Mouse (Mus musculus): ENCODE results near the gene Klhl20. TPM values are rescaled to one million over a fixed set of nuclear protein-coding genes. Genes with fewer than 3 reads are reported as not detected.
A peak's percentile ranks its signal among the peaks of the same experiment; 100 is the strongest.
"Not testable (repeated sequence)": the region's sequence is repeated elsewhere in the genome, so short reads cannot be mapped to it uniquely, and the experiment has no call there.

Klhl20 gene
- 16.0 and 18.9 TPM in 2 replicates for polyA plus RNA-seq (2015; fragmentation: Nextera tagmentation; extraction: Ambion mirVana)

- Histone ChIP-seq H3K27ac (replicated peaks) (peak within 1 kb of the TSS; percentile 72), H3K27me3 (0 out of 2 replicates have a peak, but pooled peaks cover 3% of the 10 kb centered on the region), H3K4me1 (replicated peaks) (peaks cover 17% of the 10 kb centered on the region), H3K9me3 (no peaks in the 10 kb centered on the region), H3K9ac (peak within 1 kb of the TSS; percentile 90), H3K4me3 (peak within 1 kb of the TSS; percentile 91), H3K36me3 (no peaks in the 10 kb centered on the region), H3K4me2 (peak within 1 kb of the TSS; percentile 89)
- WGBS, result 3% methylated on average over 41 of the region's 41 CpGs
- ATAC-seq (ENCODE audit: low FRiP score, low read depth), result peak; percentile 97
These were observed at the start of gene Klhl20 for GRCm38 (mm10) chr1:161130726-161131664. Gene Klhl20, minus strand, starts transcription at chr1:161131511.

- H3K36me3 ChIP-seq, result no peaks in the 10 kb centered on the region
- no peak overlapping the region for H3K4me2 ChIP-seq
- H3K4me1 ChIP-seq (replicated peaks), result no peaks in the 10 kb centered on the region
- H3K9me3 ChIP-seq, result 0 out of 2 replicates have a peak, but pooled peaks cover 4% of the 10 kb centered on the region
- H3K27me3 ChIP-seq, result no peaks in the 10 kb centered on the region
- H3K4me3 ChIP-seq, result no peak overlapping the region
- no peak overlapping the region for H3K9ac ChIP-seq
- no peak for ATAC-seq (ENCODE audit: low FRiP score, low read depth)
- no peak overlapping the region for H3K27ac ChIP-seq (replicated peaks)
- WGBS, result 55% methylated on average over 8 of the region's 8 CpGs
These were observed 49.4 kb upstream of the Klhl20 start for GRCm38 (mm10) chr1:161180674-161181073.

GRCm38 (mm10) chr1:161170651-161171050 lies 39.3 kb upstream of the Klhl20 start:
- ATAC-seq (ENCODE audit: low FRiP score, low read depth), result peak; percentile 93
- under 1% methylated on average over 40 of the region's 40 CpGs for WGBS
- Histone ChIP-seq H3K9ac (peak overlapping the region; percentile 41), H3K27me3 (peaks cover 25% of the 10 kb centered on the region), H3K27ac (replicated peaks) (no peak overlapping the region), H3K4me2 (peak overlapping the region; percentile 78), H3K4me3 (peak overlapping the region; percentile 49), H3K9me3 (no peaks in the 10 kb centered on the region), H3K4me1 (replicated peaks) (peaks cover 5% of the 10 kb centered on the region; the same call in 1 of the 2 replicates), H3K36me3 (no peaks in the 10 kb centered on the region)

GRCm38 (mm10) chr1:161160266-161160665 lies 29.0 kb upstream of the Klhl20 start:
- no peak overlapping the region for H3K4me2 ChIP-seq
- ATAC-seq (ENCODE audit: low FRiP score, low read depth), result no peak
- no peaks in the 10 kb centered on the region for H3K4me1 ChIP-seq (replicated peaks)
- no peaks in the 10 kb centered on the region for H3K27me3 ChIP-seq
- H3K4me3 ChIP-seq, result no peak overlapping the region
- 68% methylated on average over 4 of the region's 4 CpGs for WGBS
- no peaks in the 10 kb centered on the region for H3K9me3 ChIP-seq
- 0 out of 2 replicates have a peak, but pooled peaks cover 3% of the 10 kb centered on the region for H3K36me3 ChIP-seq
- no peak overlapping the region for H3K27ac ChIP-seq (replicated peaks)
- no peak overlapping the region for H3K9ac ChIP-seq

GRCm38 (mm10) chr1:161159214-161159613 lies 27.9 kb upstream of the Klhl20 start, which contains the start of gene Tex50:
Gene Tex50, minus strand, starts transcription at chr1:161159314.
- Histone ChIP-seq H3K36me3 (0 out of 2 replicates have a peak, but pooled peaks cover 3% of the 10 kb centered on the region), H3K27me3 (no peaks in the 10 kb centered on the region), H3K9ac (no peak within 1 kb of the TSS), H3K4me1 (replicated peaks) (no peaks in the 10 kb centered on the region), H3K4me2 (no peak within 1 kb of the TSS), H3K27ac (replicated peaks) (no peak within 1 kb of the TSS), H3K9me3 (no peaks in the 10 kb centered on the region), H3K4me3 (no peak within 1 kb of the TSS)
- ATAC-seq (ENCODE audit: low FRiP score, low read depth), result no peak
- WGBS, result 90% methylated on average over 3 of the region's 3 CpGs

- H3K9ac ChIP-seq, result no peak overlapping the region
- WGBS, result 85% methylated on average over 10 of the region's 10 CpGs
- no peak overlapping the region for H3K27ac ChIP-seq (replicated peaks)
- no peaks in the 10 kb centered on the region for H3K27me3 ChIP-seq
- no peak overlapping the region for H3K4me2 ChIP-seq
- H3K36me3 ChIP-seq, result no peaks in the 10 kb centered on the region
- H3K4me3 ChIP-seq, result no peak overlapping the region
- no peaks in the 10 kb centered on the region for H3K9me3 ChIP-seq
- H3K4me1 ChIP-seq (replicated peaks), result no peaks in the 10 kb centered on the region
- ATAC-seq (ENCODE audit: low FRiP score, low read depth), result no peak
These were observed 25.2 kb upstream of the Klhl20 start for GRCm38 (mm10) chr1:161156546-161156945.

GRCm38 (mm10) chr1:161151098-161151497 lies 19.8 kb upstream of the Klhl20 start:
- H3K9ac ChIP-seq, result no peak overlapping the region
- H3K9me3 ChIP-seq, result no peaks in the 10 kb centered on the region
- H3K27ac ChIP-seq (replicated peaks), result no peak overlapping the region
- 71% methylated on average over 6 of the region's 6 CpGs for WGBS
- no peak overlapping the region for H3K4me2 ChIP-seq
- H3K4me1 ChIP-seq (replicated peaks), result no peaks in the 10 kb centered on the region
- no peak for ATAC-seq (ENCODE audit: low FRiP score, low read depth)
- H3K4me3 ChIP-seq, result no peak overlapping the region
- no peaks in the 10 kb centered on the region for H3K27me3 ChIP-seq
- no peaks in the 10 kb centered on the region for H3K36me3 ChIP-seq

GRCm38 (mm10) chr1:161147888-161148287 lies 16.6 kb upstream of the Klhl20 start:
- Histone ChIP-seq H3K27ac (replicated peaks) (no peak overlapping the region), H3K4me2 (no peak overlapping the region), H3K9me3 (no peaks in the 10 kb centered on the region), H3K4me3 (no peak overlapping the region), H3K27me3 (no peaks in the 10 kb centered on the region), H3K4me1 (replicated peaks) (peaks cover 4% of the 10 kb centered on the region; the same call in 1 of the 2 replicates), H3K36me3 (no peaks in the 10 kb centered on the region), H3K9ac (no peak overlapping the region)
- WGBS, result 79% methylated on average over 2 of the region's 2 CpGs
- ATAC-seq (ENCODE audit: low FRiP score, low read depth), result no peak

GRCm38 (mm10) chr1:161145611-161146010 lies 14.3 kb upstream of the Klhl20 start:
- not testable (repeated sequence) for H3K9me3 ChIP-seq; H3K9ac ChIP-seq; H3K27ac ChIP-seq (replicated peaks); H3K4me3 ChIP-seq; ATAC-seq (ENCODE audit: low FRiP score, low read depth); H3K27me3 ChIP-seq; H3K36me3 ChIP-seq; H3K4me2 ChIP-seq
- peaks cover 10% of the 10 kb centered on the region; the same call in 1 of the 2 replicates for H3K4me1 ChIP-seq (replicated peaks)
- 92% methylated on average over 8 of the region's 8 CpGs for WGBS

- WGBS, result 88% methylated on average over 7 of the region's 7 CpGs
- H3K9ac ChIP-seq, result no peak overlapping the region; the same call in 1 of the 2 replicates
- H3K27ac ChIP-seq (replicated peaks), result no peak overlapping the region
- no peaks in the 10 kb centered on the region for H3K9me3 ChIP-seq
- no peak; the same call in 1 of the 2 replicates for ATAC-seq (ENCODE audit: low FRiP score, low read depth)
- H3K4me3 ChIP-seq, result peak overlapping the region; percentile 64
- no peaks in the 10 kb centered on the region; the same call in 1 of the 2 replicates for H3K27me3 ChIP-seq
- H3K4me1 ChIP-seq (replicated peaks), result peaks cover 10% of the 10 kb centered on the region; the same call in 1 of the 2 replicates
- peak overlapping the region; percentile 83 for H3K4me2 ChIP-seq
- no peaks in the 10 kb centered on the region for H3K36me3 ChIP-seq
These were observed 11.9 kb upstream of the Klhl20 start for GRCm38 (mm10) chr1:161143216-161143615.

GRCm38 (mm10) chr1:161142531-161143159 lies 11.3 kb upstream of the Klhl20 start, which contains the start of gene Ankrd45:
Gene Ankrd45, plus strand, starts transcription at chr1:161142691.
- peak; percentile 96 for ATAC-seq (ENCODE audit: low FRiP score, low read depth)
- no peaks in the 10 kb centered on the region; the same call in 1 of the 2 replicates for H3K27me3 ChIP-seq
- H3K4me2 ChIP-seq, result peak within 1 kb of the TSS; percentile 83
- no peaks in the 10 kb centered on the region for H3K9me3 ChIP-seq
- H3K27ac ChIP-seq (replicated peaks), result peak within 1 kb of the TSS; percentile 27; the same call in 1 of the 2 replicates
- WGBS, result 5% methylated on average over 33 of the region's 33 CpGs
- H3K9ac ChIP-seq, result peak within 1 kb of the TSS; percentile 54
- no peaks in the 10 kb centered on the region for H3K36me3 ChIP-seq
- H3K4me3 ChIP-seq, result peak within 1 kb of the TSS; percentile 64
- peaks cover 10% of the 10 kb centered on the region; the same call in 1 of the 2 replicates for H3K4me1 ChIP-seq (replicated peaks)

Data from hindbrain, embryonic 15.5 days (tissue).